Mouse (Mus musculus) cerebellum, postnatal 14 days (tissue): ENCODE measurements at regions not wholly inside any gene's neighbourhood (a gene's known extent, or its start where the extent isn't known, plus 50 kb on each side); places are given as distances from the start of the nearest gene placed in this dataset.

Source experiments
- DNase-seq, 2 experiments: peaks; one replicate each; pipeline ENCODE4 v3.0.0; 2021; ENCODE audit warnings: mixed read lengths in 2 of 2

DNA sequence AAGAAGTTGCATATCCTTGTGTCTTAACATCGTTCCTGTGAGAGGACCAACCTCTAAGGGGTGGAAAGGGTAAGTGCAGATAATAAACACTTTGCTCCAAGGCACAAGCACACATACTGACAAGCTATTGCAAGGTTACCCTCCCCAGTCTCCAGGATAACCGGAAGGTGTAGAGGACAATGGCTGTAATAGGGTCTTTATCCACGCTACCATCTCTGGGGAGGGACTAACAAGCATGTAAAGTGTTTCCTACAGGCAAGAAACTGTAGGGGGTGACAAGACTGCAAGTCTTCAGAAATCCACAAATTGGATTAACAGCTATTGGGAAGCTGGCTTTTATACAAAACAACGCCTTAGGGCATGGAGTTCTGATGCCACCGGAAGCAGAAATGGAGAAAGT lies 197.5 kb upstream of the Chl1 start:
- no peak for DNase-seq

DNA sequence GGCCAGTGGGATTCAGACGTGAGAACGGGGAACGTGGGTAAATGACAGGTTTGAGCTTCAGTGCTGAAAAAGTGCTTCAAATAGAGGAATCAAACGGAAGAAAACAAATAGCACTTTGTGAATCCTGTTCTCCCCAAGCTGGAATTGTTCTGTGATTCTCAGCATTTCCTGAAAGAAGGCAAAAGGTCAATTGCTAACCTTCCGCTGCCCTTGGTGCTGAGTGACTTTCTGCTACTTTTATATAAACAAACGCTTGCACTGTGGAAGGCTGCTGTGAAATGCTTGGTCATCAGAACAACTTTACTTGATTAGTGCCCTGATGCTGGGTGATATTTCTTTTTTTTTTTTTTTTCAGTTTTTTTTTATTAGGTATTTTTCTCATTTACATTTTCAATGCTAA lies 192.3 kb upstream of the Chl1 start:
- no peak for DNase-seq

DNA sequence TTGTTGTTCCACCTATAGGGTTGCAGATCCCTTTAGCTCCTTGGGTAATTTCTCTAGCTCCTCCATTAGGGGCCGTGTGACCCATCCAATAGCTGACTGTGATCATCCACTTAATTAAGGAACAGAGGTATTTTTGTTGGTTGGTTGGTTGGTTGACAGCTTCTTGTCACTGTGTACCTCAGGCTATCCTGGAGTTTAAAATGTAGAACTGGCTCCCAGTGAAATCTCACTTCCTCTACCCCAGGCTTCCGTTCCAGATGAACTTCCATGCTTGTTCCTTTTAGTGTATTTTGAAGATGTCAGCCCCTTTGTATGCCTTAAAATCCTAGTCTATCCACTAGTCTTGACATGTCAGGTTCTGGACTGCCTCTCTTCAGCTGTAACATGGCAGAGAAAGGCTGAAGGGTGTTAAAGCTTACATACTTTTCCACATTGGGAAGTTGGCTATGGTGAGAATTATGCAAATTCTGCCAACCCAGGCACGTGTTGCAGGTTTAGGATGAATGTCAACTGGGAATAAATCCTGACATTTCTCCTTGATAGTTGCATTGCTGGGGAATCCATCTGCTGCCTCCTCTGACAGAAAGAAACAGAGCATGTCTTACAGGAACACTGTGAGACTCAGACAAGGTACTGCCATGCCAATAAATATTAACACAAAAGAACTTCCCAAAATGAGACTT lies 191.6 kb upstream of the Chl1 start:
- DNase-seq, result no peak

DNA sequence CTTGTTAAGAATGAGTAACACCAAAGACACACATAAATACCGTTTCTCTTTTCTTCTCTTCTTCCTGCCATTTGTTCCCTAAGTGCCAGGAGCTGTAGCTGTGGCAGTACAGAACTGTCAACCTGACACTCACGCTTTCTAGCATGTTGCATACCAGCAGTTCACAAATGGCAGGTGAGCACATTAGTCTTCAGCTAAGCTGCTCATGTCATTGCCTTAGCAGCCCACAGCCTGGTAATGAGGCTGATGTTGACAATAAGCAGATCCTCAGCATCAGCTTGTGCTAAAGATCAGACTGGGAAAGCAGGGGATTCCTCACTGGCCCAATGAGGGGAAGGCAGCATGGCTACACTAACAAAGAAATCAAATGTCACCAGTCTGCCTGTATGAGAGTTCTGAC lies 190.4 kb upstream of the Chl1 start:
- DNase-seq, result no peak

DNA sequence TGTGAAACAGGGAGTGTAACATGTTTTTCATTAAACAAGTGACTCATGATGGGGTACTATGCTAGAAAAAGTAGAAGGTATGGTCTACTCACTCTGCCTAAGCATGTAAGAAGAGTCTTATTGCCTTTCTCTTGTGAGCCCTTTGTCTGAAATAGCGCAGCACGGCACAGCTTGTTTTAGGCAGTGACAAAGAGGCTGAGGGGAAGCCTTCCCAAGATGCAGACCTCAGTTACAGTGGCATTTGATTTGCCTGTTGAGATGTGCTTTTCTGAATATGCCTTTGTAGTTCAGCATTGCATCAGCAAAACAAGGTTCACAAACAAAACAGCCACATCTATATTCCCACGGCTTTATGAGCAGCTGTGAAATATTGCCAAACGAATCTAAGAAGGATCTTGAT lies 189.8 kb upstream of the Chl1 start:
- no peak for DNase-seq

DNA sequence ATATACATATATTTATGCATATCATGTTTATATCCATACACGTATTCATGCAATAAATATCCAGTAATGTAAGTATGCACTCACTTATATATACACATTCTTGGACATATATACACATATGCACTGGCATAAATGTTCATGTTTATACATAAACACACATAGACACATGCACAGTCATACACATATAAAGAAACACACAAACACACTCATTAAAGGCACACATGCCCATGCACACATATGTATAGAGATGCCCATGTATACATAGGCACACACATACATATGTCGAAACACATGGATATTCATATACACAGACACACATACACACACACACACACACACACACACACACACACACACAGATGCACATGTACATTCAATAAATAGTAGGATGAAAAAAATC lies 189.3 kb upstream of the Chl1 start:
- DNase-seq, result no peak

DNA sequence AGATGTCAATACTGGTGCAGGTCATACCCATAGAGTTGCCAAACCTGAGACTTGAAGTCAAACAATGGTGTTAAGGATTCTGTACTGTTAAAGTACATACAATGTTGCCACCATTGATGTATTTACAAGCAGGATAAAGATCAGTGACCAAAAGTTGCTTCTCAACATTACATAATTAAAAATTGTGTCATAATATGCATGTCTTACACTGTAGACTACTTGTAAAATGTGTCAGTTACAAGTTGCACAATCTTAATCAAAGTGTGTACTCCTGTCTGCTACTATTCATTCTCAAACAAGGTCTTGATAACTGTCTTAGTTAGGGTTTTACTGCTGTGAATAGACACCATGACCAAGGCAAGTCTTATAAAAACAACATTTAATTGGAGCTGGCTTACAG lies 187.9 kb upstream of the Chl1 start:
- no peak for DNase-seq

DNA sequence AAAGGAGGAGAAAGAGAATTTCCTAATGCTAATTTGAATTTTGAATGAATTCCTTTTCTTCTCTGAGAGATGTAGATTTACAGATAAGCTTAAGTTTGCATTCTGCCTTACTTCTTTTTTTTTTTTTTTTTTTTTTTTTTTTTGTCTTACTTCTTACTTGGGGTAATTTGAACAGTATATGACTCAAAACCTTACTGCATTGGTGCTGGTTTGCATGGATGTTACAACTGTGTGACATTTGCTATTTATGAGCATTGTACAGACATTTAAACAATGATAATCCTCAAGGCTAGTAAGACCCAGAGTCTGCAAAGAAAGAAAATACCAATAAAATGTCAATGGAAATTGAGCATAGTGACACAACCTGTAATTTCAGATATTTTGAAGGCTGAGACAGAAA lies 174.7 kb upstream of the Chl1 start:
- no peak for DNase-seq

DNA sequence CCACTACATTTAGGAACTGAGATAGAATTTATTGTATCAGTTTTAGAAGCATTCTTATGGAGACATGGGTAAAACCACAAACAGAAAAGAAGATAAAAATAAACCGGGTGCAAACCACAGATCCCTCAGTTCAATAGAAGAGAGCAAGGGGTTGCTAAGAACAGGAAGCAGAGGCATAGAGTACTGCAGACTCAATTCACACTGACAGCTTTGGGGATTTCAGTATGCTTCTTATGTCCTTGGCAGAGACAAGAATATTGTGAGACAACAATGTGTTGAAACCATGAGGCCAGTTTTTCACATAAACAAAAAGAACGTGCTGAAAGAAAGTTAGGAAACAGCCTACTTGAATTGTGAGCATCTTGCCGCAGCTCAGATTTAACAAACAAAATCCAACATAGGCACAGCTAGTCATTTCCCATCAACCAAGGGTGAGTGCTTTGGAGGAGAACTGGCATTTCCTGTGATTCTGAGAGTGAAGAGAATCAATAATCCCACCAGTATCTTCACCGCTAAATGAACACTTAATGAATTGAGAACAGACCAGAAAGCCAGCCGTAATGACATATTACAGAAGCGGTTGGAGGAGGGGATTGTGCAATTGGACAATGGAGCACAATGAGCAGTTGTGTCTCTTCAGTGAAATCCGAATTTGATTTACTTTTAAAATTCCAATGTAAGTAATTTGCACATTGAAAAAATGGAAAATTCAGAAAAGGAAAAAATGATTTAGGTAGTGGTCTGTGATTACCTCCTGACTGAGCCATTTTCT lies 170.2 kb upstream of the Chl1 start:
- DNase-seq, result no peak

DNA sequence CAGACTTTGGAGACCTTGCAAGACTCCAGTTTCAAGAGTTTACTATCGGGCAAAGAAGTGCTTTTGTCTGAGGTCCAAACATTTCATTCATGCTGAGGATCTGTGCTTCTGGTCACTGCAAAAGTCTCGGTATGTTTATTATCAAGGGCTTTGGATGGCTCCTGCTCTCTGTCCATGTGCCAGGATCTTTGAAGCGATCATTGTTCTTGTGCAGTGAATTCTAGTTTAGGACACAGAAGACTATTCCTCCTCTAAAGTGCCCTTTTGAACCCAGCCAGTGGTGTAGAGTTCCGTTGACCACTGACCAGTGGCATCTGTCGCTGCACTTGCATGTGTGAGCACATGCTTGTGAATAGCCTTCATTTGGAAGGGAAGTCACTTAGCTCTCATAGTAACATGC lies 166.9 kb upstream of the Chl1 start:
- no peak for DNase-seq

DNA sequence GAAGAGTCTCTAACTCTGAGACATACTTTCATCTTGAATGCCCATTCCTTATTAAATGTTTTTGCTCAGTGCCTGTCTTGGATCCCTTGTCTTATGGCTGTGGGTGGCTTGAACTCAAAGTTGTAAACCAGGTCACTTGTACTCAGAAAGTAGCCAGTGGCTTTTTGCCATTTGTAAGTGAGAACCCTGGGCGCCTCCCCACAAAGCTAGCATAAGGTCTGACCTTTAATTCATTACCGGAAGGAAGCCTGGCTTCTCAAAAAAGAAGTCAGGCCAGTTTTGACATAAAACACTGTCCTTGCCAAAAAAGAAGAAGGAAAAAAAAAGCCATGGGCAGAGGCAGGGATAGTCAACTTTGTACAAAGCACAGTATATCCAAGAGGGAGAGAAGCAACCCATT lies 166.0 kb upstream of the Chl1 start:
- DNase-seq, result no peak

DNA sequence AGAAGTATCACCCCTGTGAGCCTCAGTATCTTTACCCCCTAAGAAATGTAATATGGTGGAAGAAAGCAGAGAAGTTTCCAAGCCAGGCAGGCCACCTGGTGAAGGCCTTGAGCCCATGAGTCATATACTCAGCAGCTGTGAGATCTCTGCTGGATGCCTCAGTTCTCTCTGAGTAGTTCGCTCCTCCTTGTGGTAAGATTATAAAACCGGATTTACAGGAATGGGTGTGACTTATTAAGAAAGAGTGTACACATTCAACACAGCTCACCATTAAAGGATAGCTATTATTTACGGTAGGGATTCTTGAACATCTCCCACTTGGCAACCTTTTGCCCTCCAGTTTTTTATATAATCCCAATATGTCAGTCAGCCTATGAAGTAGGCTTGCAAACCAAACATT lies 165.2 kb upstream of the Chl1 start:
- DNase-seq, result no peak

DNA sequence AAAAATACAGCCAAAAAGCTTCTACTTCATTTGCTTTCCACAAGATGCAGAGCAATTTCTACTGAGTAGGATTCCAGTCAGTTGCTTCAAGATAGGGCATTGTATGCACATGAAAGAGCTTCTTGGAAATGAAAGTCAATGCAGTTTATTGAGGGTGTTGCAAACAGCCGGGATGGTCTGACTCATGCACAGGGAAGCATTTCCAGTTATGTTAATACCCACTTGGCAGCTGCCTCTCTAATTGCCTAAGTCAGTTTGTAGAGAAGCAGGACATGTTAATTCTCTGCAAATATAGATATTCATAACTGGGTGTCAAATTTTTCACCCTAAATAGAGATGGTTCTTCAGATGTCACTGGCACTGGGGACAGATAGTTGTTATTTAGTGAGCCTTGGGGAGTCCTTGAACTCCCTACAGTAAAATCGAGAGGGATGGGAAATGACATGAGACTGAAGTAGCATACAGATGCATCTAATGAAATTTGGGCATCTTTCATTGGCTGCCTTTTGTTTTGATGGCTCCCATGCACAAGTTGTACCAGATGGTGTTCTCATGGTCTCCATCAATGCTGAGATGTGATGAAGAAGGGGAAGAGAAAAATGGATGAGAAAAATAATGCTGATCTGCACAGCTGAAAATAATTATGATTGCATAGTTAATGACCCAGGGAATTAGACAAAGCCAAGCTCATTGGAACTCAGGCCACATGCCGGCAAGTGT lies 157.8 kb upstream of the Chl1 start:
- no peak for DNase-seq

DNA sequence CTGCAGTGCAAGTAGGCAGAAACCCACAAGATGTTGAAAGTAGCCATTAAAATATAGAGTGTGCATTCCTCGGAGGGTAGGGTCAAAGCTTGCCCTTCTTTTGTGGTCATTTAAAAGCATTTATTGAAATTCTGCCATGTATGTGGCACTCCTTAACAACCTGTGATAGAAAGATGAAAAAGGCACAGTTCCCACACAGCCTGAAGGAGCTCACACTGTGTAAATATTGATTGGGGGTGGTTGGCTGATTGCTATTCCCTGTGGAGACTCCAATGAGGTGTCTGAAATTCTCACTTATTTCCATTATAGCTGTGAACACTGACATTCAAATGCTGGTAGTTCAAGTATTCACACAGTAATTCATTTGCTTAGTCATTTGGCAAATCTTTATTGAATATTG lies 157.0 kb upstream of the Chl1 start:
- no peak for DNase-seq

DNA sequence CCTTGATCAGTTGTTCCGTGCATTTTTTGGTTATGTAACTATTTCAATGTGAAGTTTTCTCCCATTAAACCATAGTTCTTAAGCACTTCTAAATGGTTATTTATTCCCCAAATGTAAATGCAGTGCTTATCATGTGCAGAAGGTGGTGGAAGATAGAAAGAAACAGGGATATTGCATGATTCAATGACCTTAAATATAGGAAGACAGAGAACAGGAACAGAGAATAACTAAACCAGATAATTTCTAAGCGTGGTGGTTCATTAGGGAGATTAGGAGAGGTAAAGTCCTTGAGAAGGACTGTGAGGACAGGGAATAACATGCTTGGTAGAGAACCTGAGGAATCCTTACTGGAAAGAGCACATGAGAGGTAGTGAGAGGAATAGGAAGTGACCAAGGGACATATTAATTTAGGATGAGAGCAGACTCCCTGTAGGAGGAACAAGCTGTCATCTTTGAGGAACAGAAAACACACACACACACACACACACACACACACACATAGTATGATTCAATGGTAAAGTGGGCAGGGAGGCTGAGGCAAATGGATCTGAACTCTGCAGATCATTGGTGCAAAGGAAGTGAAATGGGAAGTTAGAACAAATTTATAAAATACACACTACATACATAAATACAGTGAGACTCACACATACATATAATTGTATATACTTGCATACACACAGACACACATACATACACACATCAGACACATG lies 143.4 kb upstream of the Chl1 start:
- DNase-seq, result no peak

DNA sequence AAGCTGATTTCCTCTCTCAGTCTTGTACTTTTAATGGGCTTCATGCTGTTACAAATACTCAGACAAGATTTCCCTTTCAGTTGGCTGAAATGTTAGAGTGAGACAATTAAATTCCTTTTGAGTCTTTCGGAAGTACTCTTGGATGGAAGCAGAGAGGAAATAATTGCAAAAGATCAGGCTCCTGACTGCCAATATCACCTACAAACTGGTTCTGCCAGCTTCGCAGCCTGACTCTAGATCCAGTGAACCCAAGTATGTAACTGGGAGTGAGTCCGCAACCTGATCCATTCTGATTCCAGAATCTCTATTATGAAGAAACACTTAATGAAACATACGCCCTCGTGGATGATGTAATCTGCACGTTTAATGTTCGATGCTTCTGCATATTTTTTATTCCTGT lies 135.4 kb upstream of the Chl1 start:
- no peak for DNase-seq

DNA sequence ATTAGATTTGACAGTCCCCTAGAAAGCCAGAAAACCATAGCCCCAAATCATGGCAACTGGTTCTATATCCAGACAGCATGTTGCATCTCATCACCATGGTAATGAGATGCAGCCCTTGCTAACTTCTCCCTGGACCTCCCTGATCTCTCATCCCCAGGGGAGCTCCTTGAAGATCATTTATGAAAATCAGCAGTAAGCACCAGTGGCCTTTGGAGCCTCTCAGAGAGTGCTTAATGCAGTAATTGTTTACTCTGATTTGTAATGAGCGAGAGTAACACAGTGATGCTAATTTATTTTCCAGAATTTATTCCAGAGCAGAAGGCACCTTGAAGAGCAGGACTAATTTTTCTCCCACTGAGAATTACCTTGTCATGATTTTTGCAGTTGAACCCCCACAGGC lies 133.1 kb upstream of the Chl1 start:
- no peak for DNase-seq

DNA sequence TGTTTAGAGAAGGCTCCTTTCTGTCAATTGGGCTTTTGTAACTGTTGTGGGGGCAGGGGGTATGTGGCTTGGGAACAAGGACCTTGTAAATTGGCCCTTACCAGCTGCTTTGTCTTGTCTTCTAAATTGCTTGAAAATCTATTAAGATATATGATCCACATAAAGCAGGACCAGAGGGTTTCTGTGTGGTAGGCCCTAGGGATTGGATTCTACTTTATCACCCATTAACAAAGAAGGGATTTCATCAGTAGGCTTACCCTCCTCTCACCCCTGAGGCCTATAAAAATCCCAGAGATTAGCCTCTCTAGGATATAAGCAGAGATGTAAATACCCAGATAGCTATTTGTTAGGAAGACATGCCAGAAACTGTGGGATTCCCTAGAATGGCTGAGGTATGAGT lies 132.3 kb upstream of the Chl1 start:
- no peak for DNase-seq

DNA sequence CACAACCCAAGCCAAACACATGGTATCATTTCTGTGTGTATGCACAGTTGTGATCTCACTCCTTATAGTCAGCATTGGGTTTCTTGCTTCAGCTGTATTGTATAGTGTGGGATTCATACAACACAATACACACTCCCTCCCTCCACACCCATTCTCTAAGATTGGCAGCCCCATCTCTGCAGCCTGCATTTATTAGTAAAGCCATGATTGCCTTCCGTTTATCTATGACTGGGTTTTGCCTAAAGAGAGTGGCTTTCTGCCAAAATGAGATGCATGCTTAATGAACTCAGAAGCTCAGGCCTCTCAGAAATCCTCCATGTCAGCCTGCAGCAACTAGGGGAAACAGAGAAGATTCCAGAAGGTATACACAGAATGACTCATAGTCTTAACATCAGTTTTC lies 129.4 kb upstream of the Chl1 start:
- no peak for DNase-seq

DNA sequence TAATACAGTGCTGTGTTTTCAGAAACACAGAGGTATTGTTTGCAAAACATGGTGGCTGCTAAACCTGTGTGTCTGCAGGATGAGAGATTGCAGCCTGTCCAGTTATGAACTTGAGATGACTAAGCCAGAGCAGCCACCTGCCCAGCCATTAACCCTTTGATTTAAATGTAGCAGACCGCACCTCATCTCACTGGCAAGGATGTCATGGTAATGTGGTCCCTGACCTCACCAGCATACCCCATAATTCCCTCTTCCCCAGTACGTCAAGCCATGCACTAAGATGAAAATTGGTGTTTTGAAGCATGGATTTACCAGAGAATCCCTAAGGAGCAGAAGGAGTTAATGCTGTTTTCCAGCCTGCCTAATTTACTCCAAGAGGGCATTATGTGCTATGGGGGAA lies 128.5 kb upstream of the Chl1 start:
- DNase-seq, result no peak

DNA sequence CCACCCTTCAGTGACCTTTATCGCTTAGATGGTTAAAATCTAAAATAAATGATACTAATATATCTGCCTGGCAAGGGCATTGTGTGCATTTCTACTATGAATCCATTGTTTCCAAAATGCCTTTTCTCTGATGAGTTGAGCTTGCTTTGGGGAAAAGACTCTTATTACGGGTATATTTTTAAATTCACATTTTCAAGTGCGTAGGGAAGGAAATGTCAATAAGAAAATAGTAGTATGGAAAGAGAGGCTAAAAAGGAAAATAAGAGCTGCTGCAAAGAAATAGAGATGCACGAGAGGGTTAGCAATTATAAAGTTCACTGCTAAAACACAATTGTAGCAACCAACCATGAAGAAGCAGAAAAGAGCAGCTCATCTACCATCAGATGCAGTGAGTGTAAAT lies 123.8 kb upstream of the Chl1 start:
- no peak for DNase-seq

DNA sequence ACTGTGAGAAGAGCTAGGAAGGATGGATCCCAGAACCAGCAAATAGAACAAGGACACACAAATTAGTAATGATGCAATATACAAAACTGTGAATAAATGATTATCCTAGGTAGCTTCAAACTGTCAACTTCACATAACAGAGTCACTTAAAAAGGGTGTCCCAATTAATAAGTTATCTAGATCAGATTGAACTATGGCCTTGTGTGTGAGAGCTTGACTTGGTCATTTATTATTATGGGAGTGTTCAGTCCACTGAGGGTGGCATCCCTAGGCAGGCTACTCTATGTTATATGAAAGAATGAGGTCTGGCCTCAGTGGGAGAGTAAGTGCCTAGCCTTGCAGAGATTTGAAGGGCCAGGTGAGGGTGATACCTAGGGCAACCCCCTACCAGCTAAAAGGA lies 104.4 kb upstream of the Chl1 start:
- no peak for DNase-seq

DNA sequence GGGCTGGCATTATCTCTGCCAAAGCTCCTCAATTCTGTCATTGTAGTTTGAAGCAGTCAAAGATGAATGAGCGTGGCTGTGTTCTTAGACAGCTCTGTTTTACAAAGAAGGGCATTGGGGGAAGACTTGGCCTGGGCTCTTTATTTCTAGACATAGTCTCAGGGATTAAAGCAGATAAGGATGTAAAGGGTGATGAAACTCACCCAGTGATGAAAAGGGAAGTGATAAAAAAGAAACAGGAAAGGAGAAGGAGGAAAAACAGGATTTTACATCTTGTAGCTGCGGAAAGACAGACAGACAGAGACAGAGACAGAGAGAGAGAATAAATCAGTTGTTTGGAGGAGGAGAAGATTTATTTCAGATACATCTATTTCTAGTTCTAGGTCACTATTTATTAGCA lies 95.5 kb upstream of the Chl1 start:
- no peak for DNase-seq
